In the genomic region with DNA sequence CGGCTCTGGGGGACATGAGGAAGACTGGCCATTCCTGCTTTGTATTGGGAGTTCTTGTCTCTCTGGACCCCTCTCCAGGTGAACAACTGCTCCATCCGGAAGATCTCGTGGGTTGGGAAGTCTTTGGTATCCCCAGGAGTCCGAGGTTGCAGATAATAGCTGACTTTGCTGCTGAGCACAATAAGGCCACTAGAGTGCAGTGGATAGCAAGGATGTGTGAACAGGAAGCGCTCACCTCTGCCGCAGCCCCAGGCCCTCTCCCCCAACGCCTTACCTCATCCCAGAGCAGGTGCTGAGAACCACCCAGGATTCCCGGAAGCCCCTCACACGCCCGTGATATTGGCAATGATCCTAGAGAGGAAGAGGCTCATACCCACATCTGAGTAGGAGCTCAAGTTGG, we compare ENCODE assay signal across 8 mouse cellular contexts. TPM values are rescaled to one million over a fixed set of nuclear protein-coding genes. Genes with fewer than 3 reads are reported as not detected.
DNase-seq lines count a peak whose midpoint lies in the region; ATAC-seq and TF ChIP-seq lines count a peak whose summit lies in the region.

No protein-coding gene starts in this region.

- H3K27ac ChIP-seq in forebrain, embryonic 10.5 days: no peak overlapping the region; the same call in 1 of the 2 replicates
- no peak overlapping the region for H3K27ac ChIP-seq in forebrain, embryonic 16.5 days (ENCODE audit: low read length)
- H3K27ac ChIP-seq in forebrain, embryonic 13.5 days: no peak overlapping the region
- H3K27ac ChIP-seq in midbrain, embryonic 16.5 days (ENCODE audit: low read length): no peak overlapping the region

- peak; percentile 55 for DNase-seq in forebrain, embryonic 10.5 days (ENCODE audit: extremely low spot score, low spot score)
- peak; percentile 22 for DNase-seq in G1E (ENCODE audit: low spot score)
- DNase-seq in kidney, postnatal 14 days: peak; percentile 28
- DNase-seq in gastrocnemius, postnatal 4 days (ENCODE audit: low spot score in 2 of 2): no peak
- no peak for DNase-seq in frontal cortex, postnatal 36 days (ENCODE audit: low spot score in 2 of 2)

- peak overlapping the region; percentile 47 for H3K4me3 ChIP-seq in forebrain, embryonic 10.5 days
- H3K4me3 ChIP-seq in forebrain, embryonic 16.5 days (replicated peaks; ENCODE audit: low read length): no peak overlapping the region
- no peak overlapping the region for H3K4me3 ChIP-seq in G1E (ENCODE audit: low read depth, low read length)
- no peak overlapping the region for H3K4me3 ChIP-seq in forebrain, embryonic 13.5 days
- H3K4me3 ChIP-seq in midbrain, embryonic 16.5 days (ENCODE audit: low read depth, low read length): no peak overlapping the region

- H3K27me3 ChIP-seq in forebrain, embryonic 10.5 days (ENCODE audit: poor library complexity, severe bottlenecking): peaks cover 89% of the 10 kb centered on the region
- peaks cover 38% of the 10 kb centered on the region for H3K27me3 ChIP-seq in forebrain, embryonic 16.5 days (replicated peaks; ENCODE audit: control insufficient read depth, insufficient read depth, low read length)
- H3K27me3 ChIP-seq in G1E (ENCODE audit: insufficient read depth, low read length): peaks cover 70% of the 10 kb centered on the region
- peaks cover 65% of the 10 kb centered on the region for H3K27me3 ChIP-seq in forebrain, embryonic 13.5 days
- H3K27me3 ChIP-seq in midbrain, embryonic 16.5 days (ENCODE audit: control insufficient read depth, insufficient read depth, low read depth, low read length): peaks cover 40% of the 10 kb centered on the region

- no peak overlapping the region for H3K4me2 ChIP-seq in forebrain, embryonic 16.5 days (ENCODE audit: low read length)
- no peak overlapping the region for H3K4me2 ChIP-seq in forebrain, embryonic 13.5 days
- peak overlapping the region; percentile 14; the same call in 1 of the 2 replicates for H3K4me2 ChIP-seq in midbrain, embryonic 16.5 days (ENCODE audit: low read length)

- no peak overlapping the region for H3K9ac ChIP-seq in forebrain, embryonic 16.5 days (replicated peaks; ENCODE audit: low read depth, low read length)
- no peak overlapping the region for H3K9ac ChIP-seq in forebrain, embryonic 13.5 days
- no peak overlapping the region for H3K9ac ChIP-seq in midbrain, embryonic 16.5 days (ENCODE audit: low read depth, low read length)

- no peaks in the 10 kb centered on the region for H3K36me3 ChIP-seq in forebrain, embryonic 10.5 days (replicated peaks)
- H3K36me3 ChIP-seq in forebrain, embryonic 16.5 days (ENCODE audit: control insufficient read depth, insufficient read depth): no peaks in the 10 kb centered on the region
- no peaks in the 10 kb centered on the region for H3K36me3 ChIP-seq in G1E (replicated peaks)
- no peaks in the 10 kb centered on the region for H3K36me3 ChIP-seq in forebrain, embryonic 13.5 days (ENCODE audit: poor library complexity, severe bottlenecking)
- H3K36me3 ChIP-seq in midbrain, embryonic 16.5 days (ENCODE audit: control insufficient read depth, insufficient read depth, low read length): no peaks in the 10 kb centered on the region

- WGBS in forebrain, embryonic 10.5 days: 3% methylated on average over 10 of the region's 10 CpGs
- 5% methylated on average over 10 of the region's 10 CpGs for WGBS in forebrain, embryonic 16.5 days
- 2% methylated on average over 10 of the region's 10 CpGs for WGBS in forebrain, embryonic 13.5 days
- WGBS in midbrain, embryonic 16.5 days: 6% methylated on average over 10 of the region's 10 CpGs

- ATAC-seq in forebrain, embryonic 16.5 days: no peak
- no peak for ATAC-seq in G1E (ENCODE audit: extremely low read depth, insufficient number of reproducible peaks, low FRiP score, poor library complexity, severe bottlenecking)
- peak; percentile 19; the same call in 1 of the 2 replicates for ATAC-seq in forebrain, embryonic 13.5 days
- peak; percentile 18; the same call in 1 of the 2 replicates for ATAC-seq in midbrain, embryonic 16.5 days

- TF ChIP-seq CTCF in G1E (IDR thresholded peaks at IDR 0.05; ENCODE audit: low read depth, low read length): no peak

- H3K9me3 ChIP-seq in forebrain, embryonic 10.5 days: no peaks in the 10 kb centered on the region
- no peaks in the 10 kb centered on the region for H3K9me3 ChIP-seq in forebrain, embryonic 16.5 days (ENCODE audit: control insufficient read depth, low read length)
- no peaks in the 10 kb centered on the region for H3K9me3 ChIP-seq in G1E (replicated peaks)
- no peaks in the 10 kb centered on the region for H3K9me3 ChIP-seq in forebrain, embryonic 13.5 days (replicated peaks)
- no peaks in the 10 kb centered on the region for H3K9me3 ChIP-seq in midbrain, embryonic 16.5 days (replicated peaks; ENCODE audit: control insufficient read depth, low read length, poor library complexity, severe bottlenecking)

- peaks cover 48% of the 10 kb centered on the region for H3K4me1 ChIP-seq in forebrain, embryonic 10.5 days
- peaks cover 18% of the 10 kb centered on the region for H3K4me1 ChIP-seq in forebrain, embryonic 16.5 days (replicated peaks; ENCODE audit: control insufficient read depth, insufficient read depth, low read length)
- H3K4me1 ChIP-seq in G1E (ENCODE audit: insufficient read depth, low read depth, low read length): peaks cover 5% of the 10 kb centered on the region
- peaks cover 30% of the 10 kb centered on the region for H3K4me1 ChIP-seq in forebrain, embryonic 13.5 days
- H3K4me1 ChIP-seq in midbrain, embryonic 16.5 days (ENCODE audit: control insufficient read depth, insufficient read depth, low read length): peaks cover 16% of the 10 kb centered on the region

RNA-seq across cellular contexts. Expression of gene Adam33, which starts 7.4 kb away (rescaled TPM):
- 0.63 TPM in 1 of 2 replicates, not detected in the other for polyA plus RNA-seq in forebrain, embryonic 10.5 days (2016; fragmentation: Nextera tagmentation; extraction: Ambion mirVana)
- 1.4 TPM in 2 replicates for polyA plus RNA-seq in forebrain, embryonic 16.5 days (2015; fragmentation: Nextera tagmentation; extraction: Ambion mirVana)
- total RNA-seq in G1E (2014; fragmentation: Nextera tagmentation) (not detected in 2 replicates), G1E (2017) (0.06 and 0.27 TPM in 2 replicates)
- not detected in 2 replicates for polyA plus RNA-seq in G1E (2012)
- 0.34 and 0.39 TPM in 2 replicates for polyA plus RNA-seq in forebrain, embryonic 13.5 days (2015; fragmentation: Nextera tagmentation; extraction: Ambion mirVana)
- polyA plus RNA-seq in midbrain, embryonic 16.5 days (2015; fragmentation: Nextera tagmentation; extraction: Ambion mirVana): 1.2 and 1.5 TPM in 2 replicates
- 10 to 100 TPM; 13.2 to 15.2 TPM for total RNA-seq in gastrocnemius, postnatal 4 days (2021)

RNA-seq across cellular contexts. Expression of gene Gfra4, which starts 13.3 kb away (rescaled TPM):
- 3.1 and 3.3 TPM in 2 replicates for polyA plus RNA-seq in forebrain, embryonic 10.5 days (2016; fragmentation: Nextera tagmentation; extraction: Ambion mirVana)
- 33.0 and 42.8 TPM in 2 replicates for polyA plus RNA-seq in forebrain, embryonic 16.5 days (2015; fragmentation: Nextera tagmentation; extraction: Ambion mirVana)
- total RNA-seq in G1E (2014; fragmentation: Nextera tagmentation) (not detected in 2 replicates), G1E (2017) (not detected in 2 replicates)
- polyA plus RNA-seq in G1E (2012): not detected in 2 replicates
- 10.8 and 14.9 TPM in 2 replicates for polyA plus RNA-seq in forebrain, embryonic 13.5 days (2015; fragmentation: Nextera tagmentation; extraction: Ambion mirVana)
- 45.9 and 49.8 TPM in 2 replicates for polyA plus RNA-seq in midbrain, embryonic 16.5 days (2015; fragmentation: Nextera tagmentation; extraction: Ambion mirVana)
- 1 to 10 TPM; 5.5 to 6.5 TPM for total RNA-seq in gastrocnemius, postnatal 4 days (2021)

RNA-seq across cellular contexts. Expression of gene Siglec1, which starts 30.4 kb away (rescaled TPM):
- polyA plus RNA-seq in forebrain, embryonic 10.5 days (2016; fragmentation: Nextera tagmentation; extraction: Ambion mirVana): 0.09 and 0.12 TPM in 2 replicates
- 0.12 and 0.13 TPM in 2 replicates for polyA plus RNA-seq in forebrain, embryonic 16.5 days (2015; fragmentation: Nextera tagmentation; extraction: Ambion mirVana)
- total RNA-seq in G1E (2014; fragmentation: Nextera tagmentation): not detected in 2 replicates
- 0.06 and 0.16 TPM in 2 replicates for total RNA-seq in G1E (2017)
- polyA plus RNA-seq in G1E (2012): not detected in 2 replicates
- 0.08 TPM in 2 replicates for polyA plus RNA-seq in forebrain, embryonic 13.5 days (2015; fragmentation: Nextera tagmentation; extraction: Ambion mirVana)
- polyA plus RNA-seq in midbrain, embryonic 16.5 days (2015; fragmentation: Nextera tagmentation; extraction: Ambion mirVana): 0.15 and 0.18 TPM in 2 replicates
- 1 to 10 TPM; 2.5 to 2.9 TPM for total RNA-seq in gastrocnemius, postnatal 4 days (2021)

Comparison
In these comparisons a context has a peak if more than half of its experiments do, and no peak if none do; other contexts are left out.
1. ATAC-seq: peak in forebrain, embryonic 13.5 days (single experiment) and midbrain, embryonic 16.5 days (single experiment); none in forebrain, embryonic 16.5 days (single experiment) and G1E (single experiment).
2. DNase-seq: peak in forebrain, embryonic 10.5 days (single experiment), G1E (single experiment) and kidney, postnatal 14 days (single experiment); none in gastrocnemius, postnatal 4 days (0 of 2) and frontal cortex, postnatal 36 days (0 of 2).